Mouse (Mus musculus): ENCODE measurements around the gene Gm3685.
"Not testable (repeated sequence)": the region's sequence is repeated elsewhere in the genome, so short reads cannot be mapped to it uniquely, and the experiment has no call there.

The Gm3685 gene

DNA sequence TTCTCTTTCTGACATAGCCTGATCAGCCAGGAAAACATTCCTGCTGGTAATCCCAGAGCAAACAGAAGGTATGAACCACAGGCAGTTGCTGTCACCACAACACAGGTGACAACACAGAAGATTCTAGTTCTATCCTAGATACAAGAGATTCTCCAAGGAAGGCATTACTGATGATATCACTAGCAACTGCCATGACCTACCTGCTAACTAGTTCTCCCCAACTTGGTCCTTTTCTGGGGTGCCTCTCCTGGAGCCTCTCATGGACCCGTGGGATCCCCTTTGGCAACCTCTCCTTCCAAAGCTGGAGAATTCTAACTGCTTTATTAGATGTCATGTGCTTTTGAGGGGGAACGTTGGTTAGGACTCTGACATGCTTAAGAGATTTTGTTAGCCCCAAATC is at the start of gene Gm3685:
Gene Gm3685, minus strand, starts transcription at position 101 of the 400 bp plus-strand sequence.
- not testable (repeated sequence) for DNase-seq (ENCODE audit: low spot score)

- peak; percentile 17 for DNase-seq (ENCODE audit: low spot score)
Measured at GRCm38 (mm10) chr14:7026781-7027749, 17.7 kb downstream of the Gm3685 start, which contains the start of gene Gm10406. Gm10406 (minus strand) TSS chr14:7027449.

DNA sequence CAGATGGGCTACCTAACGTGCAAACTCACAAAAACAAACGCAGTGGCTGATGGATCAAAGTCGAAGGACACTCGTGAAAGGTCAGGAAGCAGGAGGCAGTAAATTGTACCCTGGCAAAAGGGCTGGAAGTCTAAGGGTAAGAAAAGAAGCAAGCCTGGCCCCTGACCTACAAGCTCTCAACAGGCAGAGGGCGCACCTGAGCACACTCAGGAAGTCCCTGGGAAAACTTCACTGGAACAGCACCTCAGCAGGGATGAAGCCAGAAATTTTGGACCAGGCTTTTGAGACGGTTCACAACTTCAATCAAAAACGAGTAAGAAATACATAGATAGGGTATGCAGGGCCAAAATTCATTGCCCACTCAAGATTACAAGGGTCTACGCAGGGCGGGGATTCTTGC is 18.5 kb downstream of the Gm3685 start:
- peak; percentile 16 for DNase-seq (ENCODE audit: low spot score)

All from layer of hippocampus, adult 11-12 months (tissue).